Mouse (Mus musculus) urinary bladder, postnatal 10 days (tissue): ENCODE measurements around the gene Vps52.
A peak's percentile ranks its signal among the peaks of the same experiment; 100 is the strongest.

ENCODE experiments used
- DNase-seq: peaks from one replicate; pipeline ENCODE4 v3.0.0; 2022; ENCODE audit warnings: low spot score

Gene Vps52

DNA sequence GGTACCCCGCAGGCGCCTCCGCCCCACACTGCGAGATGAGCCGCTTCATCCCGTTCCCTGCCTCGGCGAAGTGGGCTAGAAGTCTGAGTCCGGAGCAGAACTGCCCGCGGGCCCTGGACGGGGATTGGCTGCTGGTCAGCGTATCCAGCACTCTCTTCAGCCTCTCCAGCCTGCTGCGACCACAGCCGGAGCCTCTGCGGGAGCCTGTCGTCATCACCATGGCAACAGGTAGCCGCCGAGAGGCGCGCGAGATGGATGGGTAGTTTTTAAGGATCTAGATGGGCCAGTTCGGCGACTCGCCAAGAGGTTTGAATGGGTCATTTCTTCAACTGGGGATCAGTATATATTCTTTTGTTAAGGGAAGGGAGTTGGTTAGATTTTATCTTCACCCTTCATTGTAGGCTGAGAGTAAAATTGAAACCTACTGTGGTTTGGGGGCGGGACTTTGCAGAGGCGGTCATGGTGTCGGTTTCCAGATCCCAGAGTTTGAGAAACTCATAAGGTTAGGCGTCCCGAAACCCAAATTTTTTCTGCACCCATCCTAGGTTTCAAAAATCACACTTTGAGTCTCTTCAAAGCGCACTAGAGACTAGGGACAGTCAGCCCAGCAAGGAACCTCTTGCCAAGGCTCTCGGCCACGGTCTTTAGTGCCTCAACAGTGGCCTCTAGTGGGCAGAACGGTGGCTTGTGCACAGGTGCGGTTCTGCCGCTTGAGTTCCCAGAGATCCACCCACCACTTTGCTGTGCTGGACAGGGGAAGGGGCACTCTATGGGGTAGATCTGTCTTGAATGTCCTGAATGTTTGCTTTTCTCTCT lies 35.1 kb upstream of the Vps52 start:
- DNase-seq: no peak

DNA sequence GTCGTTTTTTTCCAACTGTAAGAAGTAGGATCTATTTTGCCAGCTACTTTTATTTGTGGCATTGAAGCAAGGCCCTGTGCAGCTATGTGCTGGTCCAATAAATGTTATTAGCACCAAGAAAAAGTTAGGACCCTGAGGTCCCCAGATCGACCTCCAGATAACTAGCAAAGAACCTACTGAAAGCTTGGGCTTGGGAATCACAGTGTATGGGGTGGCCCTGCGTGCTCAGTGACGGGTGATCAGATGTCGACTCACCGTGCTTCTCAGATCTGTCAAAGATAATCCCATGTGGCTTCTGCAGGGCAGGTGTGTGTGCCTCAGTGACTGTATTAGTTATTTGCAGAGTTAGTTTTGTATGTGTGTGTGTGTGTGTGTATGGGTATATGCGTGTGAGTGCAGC lies 34.3 kb upstream of the Vps52 start:
- DNase-seq: no peak

DNA sequence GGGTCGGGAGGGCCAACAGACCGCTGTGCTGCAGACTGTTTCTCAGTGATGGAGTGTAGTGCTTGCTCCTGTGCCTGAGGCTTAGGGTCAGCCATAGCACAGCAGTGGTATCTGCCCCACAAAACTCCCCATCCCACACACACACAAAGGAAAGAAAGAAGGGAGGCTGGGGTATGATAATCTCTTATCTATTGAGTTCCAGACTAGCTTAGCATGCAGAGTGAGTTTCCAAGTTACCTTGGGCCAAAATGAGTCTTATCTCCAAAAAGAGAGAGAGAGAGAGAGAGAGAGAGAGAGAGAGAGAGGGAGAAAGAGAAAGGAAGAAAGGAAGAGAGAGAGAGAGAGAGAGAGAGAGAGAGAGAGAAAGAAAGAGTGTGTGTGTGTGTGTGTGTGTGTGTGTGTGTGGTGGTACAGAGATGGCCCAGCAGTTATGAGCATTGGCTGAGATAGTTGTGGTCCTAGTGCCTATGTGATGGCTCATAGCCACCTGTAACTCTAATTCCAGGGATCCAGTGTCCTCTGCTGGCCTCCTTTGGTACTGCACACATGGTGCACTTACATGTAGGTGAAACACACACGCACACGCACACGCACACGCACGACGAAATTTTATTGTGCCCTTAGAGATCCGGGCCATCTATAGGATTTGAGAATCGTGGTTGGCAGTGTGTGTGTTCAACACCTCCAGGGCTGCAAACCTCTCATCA lies 30.9 kb upstream of the Vps52 start:
- DNase-seq: no peak

GRCm38 (mm10) chr17:33925406-33926116 lies 30.1 kb upstream of the Vps52 start:
- no peak for DNase-seq

DNA sequence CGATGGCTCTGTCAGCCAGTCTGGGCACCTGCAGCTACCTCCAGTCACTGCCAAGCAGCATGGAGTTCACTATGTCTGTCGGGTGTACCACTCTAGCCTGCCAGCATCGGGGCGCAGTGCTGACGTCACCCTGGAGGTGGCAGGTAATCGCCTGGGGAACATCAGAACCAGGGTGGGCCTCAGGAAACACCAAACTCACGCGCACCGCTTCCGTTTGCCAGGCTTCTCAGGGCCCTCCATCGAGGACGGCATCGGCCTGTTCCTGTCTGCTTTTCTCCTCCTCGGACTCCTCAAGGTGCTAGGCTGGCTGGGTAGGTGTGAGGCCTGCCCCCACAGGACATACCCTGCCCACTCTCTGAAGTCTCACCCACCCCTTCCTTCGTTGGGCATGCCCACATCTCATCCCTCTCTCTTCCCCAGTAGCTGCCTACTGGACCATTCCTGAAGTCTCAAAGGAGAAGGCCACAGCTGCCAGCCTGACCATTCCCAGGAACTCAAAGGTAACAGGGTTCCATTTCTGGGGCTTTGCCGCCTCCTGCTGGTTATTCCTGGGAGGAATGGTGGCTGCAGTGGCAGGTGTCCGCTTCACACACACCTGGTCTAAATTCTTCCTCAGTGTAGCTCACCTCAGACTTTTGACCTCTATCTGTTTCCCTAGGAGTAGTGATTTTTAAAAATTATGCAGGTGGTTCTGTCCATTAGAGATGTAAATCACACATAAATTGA lies 29.2 kb upstream of the Vps52 start:
- DNase-seq: no peak

- DNase-seq: no peak
Measured at GRCm38 (mm10) chr17:33928251-33928947, 27.2 kb upstream of the Vps52 start.

DNA sequence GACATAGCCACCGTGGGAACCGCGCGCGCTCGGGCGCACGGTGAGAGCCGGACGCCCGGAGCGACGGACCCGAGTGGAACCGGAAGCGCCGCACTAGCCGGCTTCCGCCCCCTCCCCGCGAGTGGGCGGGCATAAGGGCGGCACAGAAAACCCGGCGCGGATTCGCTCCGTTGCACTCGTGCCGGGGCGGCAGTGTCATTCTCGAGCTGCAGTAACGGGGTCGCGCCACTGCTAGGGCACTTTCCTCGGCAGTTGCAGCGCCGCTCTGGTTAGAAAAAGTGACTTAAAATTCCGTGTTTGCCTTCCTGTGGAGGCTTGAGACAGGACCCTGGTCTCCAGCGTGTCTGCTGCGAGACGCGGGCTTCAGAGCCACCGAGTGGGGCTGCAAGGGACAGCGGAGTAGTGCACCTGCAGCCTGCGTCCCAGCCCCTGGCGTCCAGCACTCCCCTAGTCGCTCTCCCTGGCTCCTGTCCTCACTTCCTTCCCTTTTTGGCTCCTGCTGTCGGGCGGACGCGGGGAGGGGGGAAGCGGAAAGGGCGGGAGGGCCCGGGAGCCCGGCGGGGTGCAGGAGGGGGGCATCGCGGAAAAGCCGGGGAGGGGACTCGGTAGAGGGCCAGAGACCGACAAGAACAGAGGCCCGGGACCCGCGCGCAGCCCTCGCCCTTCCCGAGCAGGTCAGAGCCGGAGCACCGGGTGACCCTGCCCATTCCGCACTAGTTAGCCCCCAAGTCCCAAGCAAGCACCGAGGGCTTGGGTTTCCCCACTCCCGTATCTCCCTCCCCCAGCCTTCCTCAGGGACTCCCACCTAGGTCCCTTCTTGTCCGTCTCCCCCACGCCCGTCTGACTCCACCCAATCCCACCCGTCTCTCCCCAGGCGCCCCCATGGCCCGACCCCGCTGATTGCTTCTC lies 26.0 kb upstream of the Vps52 start, which contains the start of gene Rgl2:
Gene Rgl2, plus strand, starts transcription at position 173 of the 909 bp plus-strand sequence.
- peak; percentile 81 for DNase-seq

DNA sequence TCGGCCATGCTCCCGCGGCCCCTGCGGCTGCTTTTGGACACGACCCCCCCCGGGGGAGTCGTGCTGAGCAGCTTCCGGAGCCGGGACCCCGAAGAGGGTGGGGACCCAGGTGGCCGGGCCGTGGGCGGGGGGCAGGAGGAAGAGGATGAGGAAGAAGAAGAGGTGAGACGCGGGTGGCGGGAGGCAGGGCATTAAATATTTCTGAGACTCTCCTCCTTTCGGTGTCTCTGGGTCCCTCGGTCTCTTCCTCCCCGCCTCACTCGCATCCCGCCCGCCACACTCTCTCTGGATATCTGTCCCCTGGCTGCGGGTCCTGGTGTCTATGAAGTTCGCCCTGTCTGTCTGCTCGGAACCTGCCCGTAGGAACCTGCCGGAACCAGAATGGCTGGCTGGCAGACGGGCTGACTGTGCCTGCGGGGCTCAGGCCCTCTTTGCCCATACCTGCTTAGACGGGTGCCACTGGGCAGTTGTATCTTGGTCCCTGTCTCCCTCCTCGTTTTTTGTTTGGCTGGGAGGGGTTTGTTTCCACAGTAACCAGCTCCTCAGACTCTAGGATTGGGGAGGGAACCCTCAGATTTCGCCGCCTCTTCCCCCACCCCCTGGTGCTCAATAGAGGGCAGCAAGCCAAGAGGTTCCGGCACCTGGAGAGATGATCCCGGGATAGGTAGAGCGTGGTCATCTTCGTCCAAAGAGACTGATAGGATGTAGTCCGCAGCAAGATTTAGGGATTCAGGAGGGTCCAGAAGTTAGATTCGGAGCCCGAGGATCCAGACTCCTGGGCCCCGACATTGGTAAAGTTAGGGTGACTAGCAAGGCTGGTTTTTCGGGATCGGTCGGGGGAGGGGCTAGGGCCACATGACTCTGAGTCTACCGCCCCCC lies 25.1 kb upstream of the Vps52 start:
- no peak for DNase-seq

DNA sequence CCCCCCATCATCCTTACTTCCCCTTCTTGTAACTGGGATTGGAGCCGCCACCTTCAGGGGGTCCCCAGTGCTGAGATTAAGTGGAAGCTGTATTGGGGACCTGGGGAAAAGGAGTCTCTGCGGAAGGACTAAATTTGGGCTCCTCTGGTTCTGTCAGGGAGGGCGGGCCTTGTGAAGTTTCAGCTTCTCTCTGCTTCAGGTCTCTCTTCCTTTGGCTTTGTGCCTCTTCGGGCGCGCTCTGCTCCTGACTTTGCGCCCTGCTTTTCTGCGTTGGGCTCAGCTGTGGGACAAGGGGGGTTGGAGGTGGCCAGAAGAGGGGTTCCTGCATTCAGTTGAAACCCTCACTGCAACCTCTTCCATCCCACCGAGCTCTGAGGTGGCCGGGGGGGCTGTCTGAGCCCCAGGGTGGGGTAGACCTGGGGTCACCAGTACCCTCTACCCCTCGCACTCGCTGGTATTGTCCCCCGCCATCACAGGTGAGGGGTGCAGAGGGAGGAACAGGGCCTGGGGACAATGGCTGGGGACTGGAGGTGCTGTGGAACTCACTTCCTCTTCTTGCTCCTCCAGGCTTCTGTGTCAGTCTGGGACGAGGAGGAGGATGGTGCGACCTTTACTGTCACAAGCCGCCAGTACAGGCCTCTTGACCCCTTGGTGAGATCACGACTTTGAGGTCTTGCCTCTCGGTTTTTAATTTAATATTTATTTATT lies 24.3 kb upstream of the Vps52 start:
- DNase-seq: no peak

DNA sequence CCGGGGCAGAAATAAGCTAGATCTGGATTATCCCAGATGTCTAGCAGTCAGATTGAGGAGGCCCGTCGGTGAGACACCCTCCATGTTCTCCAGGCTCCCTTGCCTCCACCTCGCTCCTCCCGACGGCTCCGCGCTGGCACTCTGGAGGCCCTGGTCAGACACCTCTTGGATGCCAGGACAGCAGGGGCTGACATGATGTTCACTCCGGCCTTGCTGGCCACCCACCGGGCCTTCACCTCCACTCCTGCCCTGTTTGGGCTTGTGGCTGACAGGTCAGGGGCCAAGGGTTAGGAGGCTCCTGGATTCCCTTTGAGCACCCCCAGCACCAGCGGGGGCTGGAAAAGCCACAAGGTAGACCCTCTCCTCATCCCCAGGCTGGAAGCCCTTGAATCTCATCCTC lies 23.7 kb upstream of the Vps52 start:
- DNase-seq: no peak

DNA sequence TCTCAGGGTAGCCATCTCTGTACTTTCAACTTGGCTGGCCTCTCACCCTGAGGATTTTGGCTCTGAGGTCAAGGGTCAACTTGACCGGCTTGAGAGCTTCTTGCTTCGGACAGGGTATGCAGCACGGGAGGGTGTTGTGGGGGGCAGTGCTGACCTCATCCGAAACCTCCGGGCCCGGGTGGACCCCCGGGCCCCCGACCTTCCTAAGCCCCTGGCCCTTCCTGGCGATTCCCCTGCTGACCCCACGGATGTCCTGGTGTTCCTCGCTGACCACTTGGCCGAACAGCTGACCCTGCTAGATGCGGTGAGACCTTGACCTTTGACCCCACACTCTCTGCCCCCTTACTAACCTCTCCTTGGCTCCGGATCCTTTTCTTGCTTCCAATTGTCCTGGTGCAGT lies 23.2 kb upstream of the Vps52 start:
- no peak for DNase-seq

- no peak for DNase-seq
Measured at GRCm38 (mm10) chr17:33932970-33933369, 22.6 kb upstream of the Vps52 start.

DNA sequence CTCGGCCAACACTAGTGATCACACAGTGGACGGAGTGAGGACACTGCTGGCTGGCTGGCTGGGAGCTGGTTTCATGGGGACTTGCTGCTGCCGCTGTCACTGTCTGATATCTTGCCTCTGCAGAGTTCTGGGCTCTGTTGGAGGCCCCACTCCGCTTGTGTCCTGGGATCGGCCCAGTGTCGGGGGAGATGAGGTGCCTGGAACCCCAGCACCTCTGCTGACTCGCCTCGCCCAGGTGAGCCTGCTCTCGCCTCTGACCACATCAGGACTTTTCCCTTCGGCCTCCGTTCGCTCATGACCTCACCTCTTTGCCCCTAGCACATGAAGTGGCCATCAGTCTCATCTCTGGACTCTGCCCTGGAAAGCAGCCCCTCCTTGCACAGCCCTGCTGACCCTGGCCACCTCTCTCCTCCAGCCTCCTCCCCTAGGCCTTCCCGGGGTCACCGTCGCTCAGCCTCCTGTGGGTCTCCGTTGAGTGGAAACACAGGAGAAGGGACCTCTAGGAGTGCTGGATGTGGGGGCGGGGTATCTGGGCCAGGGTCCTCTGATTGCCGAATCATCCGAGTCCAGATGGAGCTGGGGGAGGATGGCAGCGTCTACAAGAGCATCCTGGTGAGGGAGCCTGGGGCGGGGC lies 20.1 kb upstream of the Vps52 start:
- no peak for DNase-seq

- no peak for DNase-seq
Measured at GRCm38 (mm10) chr17:33936993-33937392, 18.6 kb upstream of the Vps52 start.

DNA sequence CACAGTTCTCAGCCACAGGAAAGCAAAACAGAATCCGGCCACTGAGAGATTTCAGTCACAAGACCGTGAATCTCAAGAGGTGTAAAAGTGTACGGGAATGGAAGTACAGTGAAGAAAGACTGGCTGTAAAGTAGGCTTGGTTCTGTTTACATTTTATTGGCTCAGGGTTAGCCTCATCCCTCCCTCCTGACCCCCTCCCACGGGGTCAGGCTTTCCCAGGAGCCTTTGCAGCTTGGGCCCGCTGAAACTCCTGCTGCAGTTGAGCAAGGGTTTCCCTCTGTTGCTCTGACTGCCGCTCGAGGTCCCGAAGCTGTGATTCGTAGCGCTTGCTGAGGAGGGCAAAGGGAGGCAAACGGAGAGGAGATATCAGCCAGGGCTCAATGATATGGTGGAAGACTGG lies 16.8 kb upstream of the Vps52 start:
- no peak for DNase-seq

GRCm38 (mm10) chr17:33940206-33940805 lies 15.3 kb upstream of the Vps52 start, which contains the start of the genes Pfdn6 and Wdr46:
Gene Pfdn6 (minus strand): TSS chr17:33940343.
Gene Wdr46 (plus strand): TSS chr17:33940660.
- no peak for DNase-seq

DNA sequence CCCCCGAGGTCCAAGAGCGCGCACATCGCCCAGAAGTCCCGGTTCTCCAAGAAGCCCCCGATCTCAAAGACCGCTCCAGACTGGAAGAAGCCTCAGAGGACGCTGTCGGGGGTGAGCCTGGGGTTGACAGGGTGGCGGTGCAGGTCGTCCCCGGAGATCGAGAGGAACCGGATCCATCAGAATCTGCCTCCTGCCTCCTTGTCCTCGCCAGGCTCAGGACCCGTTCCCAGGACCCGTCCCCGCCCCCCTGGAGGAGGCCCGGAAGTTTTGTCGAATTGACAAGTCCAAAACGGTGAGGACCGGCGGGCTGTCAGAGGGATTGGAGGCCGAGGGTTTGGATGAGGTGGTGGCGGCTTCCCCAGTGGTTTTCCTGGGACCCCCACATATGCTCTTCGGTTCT lies 14.6 kb upstream of the Vps52 start:
- DNase-seq: no peak

GRCm38 (mm10) chr17:33941381-33941780 lies 14.2 kb upstream of the Vps52 start:
- no peak for DNase-seq
